Mouse (Mus musculus) testis, postnatal 14 days (tissue): Measurements from ENCODE around the gene Cry2.
A peak's percentile ranks its signal among the peaks of the same experiment; 100 is the strongest.
"Not testable (repeated sequence)": the region's sequence is repeated elsewhere in the genome, so short reads cannot be mapped to it uniquely, and the experiment has no call there.

Source experiments
- DNase-seq: peaks from one replicate; pipeline ENCODE4 v3.0.0; 2021; ENCODE audit warnings: low spot score

Gene Cry2

GRCm38 (mm10) chr2:92422388-92423135 lies 11.3 kb downstream of the Cry2 start:
- no peak for DNase-seq

- no peak for DNase-seq
Measured at GRCm38 (mm10) chr2:92421723-92422387, 12.0 kb downstream of the Cry2 start.

GRCm38 (mm10) chr2:92411705-92412104 lies 22.1 kb downstream of the Cry2 start:
- DNase-seq, result no peak

GRCm38 (mm10) chr2:92408309-92409045 lies 25.4 kb downstream of the Cry2 start:
- DNase-seq, result no peak

GRCm38 (mm10) chr2:92405687-92406086 lies 28.2 kb downstream of the Cry2 start:
- DNase-seq, result no peak

GRCm38 (mm10) chr2:92404737-92405136 lies 29.1 kb downstream of the Cry2 start:
- no peak for DNase-seq

GRCm38 (mm10) chr2:92403776-92404319 lies 30.0 kb downstream of the Cry2 start:
- DNase-seq, result no peak

- DNase-seq, result no peak
Measured at GRCm38 (mm10) chr2:92402591-92403326, 31.1 kb downstream of the Cry2 start.

- no peak for DNase-seq
Measured at GRCm38 (mm10) chr2:92401091-92401561, 32.7 kb downstream of the Cry2 start, which contains the start of gene Mapk8ip1. Gene Mapk8ip1 (minus strand): TSS chr2:92401263.

- no peak for DNase-seq
Measured at GRCm38 (mm10) chr2:92400682-92401081, 33.2 kb downstream of the Cry2 start.

- DNase-seq, result not testable (repeated sequence)
Measured at GRCm38 (mm10) chr2:92399877-92400276, 34.0 kb downstream of the Cry2 start.

GRCm38 (mm10) chr2:92397436-92397835 lies 36.4 kb downstream of the Cry2 start:
- no peak for DNase-seq

- no peak for DNase-seq
Measured at GRCm38 (mm10) chr2:92395535-92395934, 38.3 kb downstream of the Cry2 start.

GRCm38 (mm10) chr2:92392318-92393264 lies 41.3 kb downstream of the Cry2 start:
- no peak for DNase-seq

GRCm38 (mm10) chr2:92391703-92392317 lies 42.0 kb downstream of the Cry2 start:
- no peak for DNase-seq

GRCm38 (mm10) chr2:92391116-92391515 lies 42.7 kb downstream of the Cry2 start:
- DNase-seq, result no peak

- DNase-seq, result no peak
Measured at GRCm38 (mm10) chr2:92390206-92390930, 43.5 kb downstream of the Cry2 start.

- no peak for DNase-seq
Measured at GRCm38 (mm10) chr2:92389645-92390044, 44.2 kb downstream of the Cry2 start.

- peak; percentile 88 for DNase-seq
Measured at GRCm38 (mm10) chr2:92388891-92389641, 44.8 kb downstream of the Cry2 start.
